Mouse (Mus musculus): Measurements from ENCODE around the gene Fam50b. TPM values are rescaled to one million over a fixed set of nuclear protein-coding genes. Genes with fewer than 3 reads are reported as not detected.

The Fam50b gene
- total and polyA plus RNA-seq, 3 experiments = not detected

DNA sequence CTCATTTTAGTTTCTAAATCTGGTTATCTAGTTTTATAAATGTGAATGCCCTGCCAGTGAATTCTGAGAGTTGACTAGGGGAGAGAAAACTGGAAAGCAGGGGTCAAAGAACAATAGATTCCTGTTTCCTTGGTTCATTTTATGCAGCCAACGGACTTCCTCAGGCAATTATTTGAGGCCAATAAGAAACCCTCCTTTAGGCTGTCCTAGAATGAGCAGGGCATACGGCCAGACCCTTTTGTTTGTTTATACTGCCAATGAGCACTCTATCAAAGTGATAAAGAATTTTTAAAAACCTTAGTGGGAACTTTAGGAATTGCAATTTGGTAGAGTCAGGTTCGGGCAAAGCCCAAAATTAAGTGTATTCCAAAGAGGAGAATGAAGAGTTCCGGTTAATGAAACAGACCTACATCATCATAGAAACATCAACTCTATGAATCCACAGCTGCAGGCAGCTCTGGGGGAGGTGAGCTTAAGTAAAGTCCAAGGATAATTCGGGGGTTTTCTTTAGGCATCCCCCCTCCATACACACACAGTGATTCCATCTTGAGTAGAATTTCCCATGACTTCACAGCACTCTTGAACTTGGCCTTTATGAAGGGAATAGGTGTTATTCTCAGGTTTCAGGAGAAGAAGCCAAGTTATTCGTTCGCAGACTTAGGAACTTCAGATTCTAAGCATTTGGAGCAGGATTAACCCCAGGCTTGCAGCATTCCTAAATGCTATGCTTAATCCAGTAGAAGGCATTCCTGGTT lies 46.4 kb downstream of the Fam50b start:
- Histone ChIP-seq H3K4me1 (ENCODE audit: control insufficient read depth in 1 of 2, insufficient read depth in 2 of 2, low read length in 2 of 2) (no peaks in the 10 kb centered on the region), H3K27ac (ENCODE audit: control insufficient read depth, low read depth, low read length) (no peak overlapping the region), H3K79me2 (ENCODE audit: control insufficient read depth, insufficient read depth, low read length, poor library complexity) (no peaks in the 10 kb centered on the region), H3K4me3 (ENCODE audit: control insufficient read depth in 1 of 2, insufficient read depth in 1 of 2, low read depth in 2 of 2, low read length in 2 of 2) (no peak overlapping the region), H3K36me3 (ENCODE audit: control insufficient read depth in 1 of 2, insufficient read depth in 2 of 2, low read length in 2 of 2) (no peaks in the 10 kb centered on the region), H3K27me3 (ENCODE audit: control insufficient read depth in 1 of 2, insufficient read depth in 2 of 2, low read length in 2 of 2) (peaks cover 2 to 4% of the 10 kb centered on the region in 2 experiments; a peak in 3 of 4 replicates), H3K9me3 (replicated peaks; ENCODE audit: insufficient read depth, low read length) (no peaks in the 10 kb centered on the region), H3K9ac (ENCODE audit: control insufficient read depth, low read depth, low read length, poor library complexity, severe bottlenecking) (no peak overlapping the region)
- TF ChIP-seq NRF1 (IDR thresholded peaks at IDR 0.05; ENCODE audit: insufficient read depth, low read depth, low read length, poor library complexity, severe bottlenecking) (no peak), CHD1 (IDR thresholded peaks at IDR 0.05; ENCODE audit: low read depth, low read length) (no peak), POLR2AphosphoS2 (IDR thresholded peaks at IDR 0.05; ENCODE audit: low read length) (no peak), POLR2AphosphoS5 (IDR thresholded peaks at IDR 0.05; ENCODE audit: borderline replicate concordance, low read depth, low read length) (no peak)
- DNase-seq (ENCODE audit: low read depth, low spot score) = no peak

DNA sequence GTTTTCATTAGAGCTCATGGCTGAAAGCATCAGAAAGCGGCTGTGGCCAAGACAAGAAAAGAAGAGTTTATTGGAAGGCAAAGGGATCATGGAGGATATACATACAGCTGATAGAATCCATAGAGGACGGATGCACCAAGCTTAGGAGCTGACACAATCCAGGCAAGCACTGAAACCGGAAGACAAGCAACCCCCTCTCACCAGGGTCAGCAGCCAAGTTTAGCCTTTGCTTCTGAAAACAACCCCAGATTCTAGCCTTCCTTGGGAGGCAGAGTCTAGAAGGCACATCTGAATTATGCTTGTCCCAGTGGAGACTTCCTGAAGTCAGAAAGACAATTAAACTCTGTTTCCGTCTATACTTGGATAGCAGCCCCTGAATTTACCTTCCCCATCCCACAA lies 47.0 kb downstream of the Fam50b start:
- Histone ChIP-seq H3K4me1 (ENCODE audit: control insufficient read depth in 1 of 2, insufficient read depth in 2 of 2, low read length in 2 of 2) (no peaks in the 10 kb centered on the region), H3K9ac (ENCODE audit: control insufficient read depth, low read depth, low read length, poor library complexity, severe bottlenecking) (no peak overlapping the region), H3K27ac (ENCODE audit: control insufficient read depth, low read depth, low read length) (no peak overlapping the region), H3K27me3 (ENCODE audit: control insufficient read depth in 1 of 2, insufficient read depth in 2 of 2, low read length in 2 of 2) (peaks cover 2 to 4% of the 10 kb centered on the region in 2 experiments; a peak in 3 of 4 replicates), H3K79me2 (ENCODE audit: control insufficient read depth, insufficient read depth, low read length, poor library complexity) (no peaks in the 10 kb centered on the region), H3K36me3 (ENCODE audit: control insufficient read depth in 1 of 2, insufficient read depth in 2 of 2, low read length in 2 of 2) (no peaks in the 10 kb centered on the region), H3K4me3 (ENCODE audit: control insufficient read depth in 1 of 2, insufficient read depth in 1 of 2, low read depth in 2 of 2, low read length in 2 of 2) (no peak overlapping the region), H3K9me3 (replicated peaks; ENCODE audit: insufficient read depth, low read length) (no peaks in the 10 kb centered on the region)
- no peak for TF ChIP-seq TBP (IDR thresholded peaks at IDR 0.05; ENCODE audit: low read depth, low read length)
- TF ChIP-seq POLR2AphosphoS2 (IDR thresholded peaks at IDR 0.05; ENCODE audit: low read length) = no peak
- TF ChIP-seq MYB (IDR thresholded peaks at IDR 0.05; ENCODE audit: low read depth, low read length) = no peak
- TF ChIP-seq ZC3H11A (IDR thresholded peaks at IDR 0.05; ENCODE audit: low read depth, low read length) = no peak
- TF ChIP-seq JUND (IDR thresholded peaks at IDR 0.05; ENCODE audit: low read depth, low read length) = no peak
- TF ChIP-seq MYC (IDR thresholded peaks at IDR 0.05; ENCODE audit: low read depth, low read length) = no peak
- TF ChIP-seq SIN3A (IDR thresholded peaks at IDR 0.05; ENCODE audit: low read length) = no peak
- no peak for DNase-seq (ENCODE audit: low read depth, low spot score)

GRCm38 (mm10) chr13:34784818-34785217 lies 50.2 kb downstream of the Fam50b start:
- Histone ChIP-seq H3K27me3 (ENCODE audit: control insufficient read depth in 1 of 2, insufficient read depth in 2 of 2, low read length in 2 of 2) (peaks cover 0 to 4% of the 10 kb centered on the region in 2 experiments; a peak in 2 of 4 replicates), H3K4me3 (ENCODE audit: control insufficient read depth in 1 of 2, insufficient read depth in 1 of 2, low read depth in 2 of 2, low read length in 2 of 2) (no peak overlapping the region), H3K4me1 (ENCODE audit: control insufficient read depth in 1 of 2, insufficient read depth in 2 of 2, low read length in 2 of 2) (no peaks in the 10 kb centered on the region), H3K27ac (ENCODE audit: control insufficient read depth, low read depth, low read length) (no peak overlapping the region), H3K36me3 (ENCODE audit: control insufficient read depth in 1 of 2, insufficient read depth in 2 of 2, low read length in 2 of 2) (no peaks in the 10 kb centered on the region), H3K9ac (ENCODE audit: control insufficient read depth, low read depth, low read length, poor library complexity, severe bottlenecking) (no peak overlapping the region), H3K79me2 (ENCODE audit: control insufficient read depth, insufficient read depth, low read length, poor library complexity) (no peaks in the 10 kb centered on the region), H3K9me3 (replicated peaks; ENCODE audit: insufficient read depth, low read length) (no peaks in the 10 kb centered on the region)
- DNase-seq (ENCODE audit: low read depth, low spot score) = peak; percentile 17
- TF ChIP-seq JUND (IDR thresholded peaks at IDR 0.05; ENCODE audit: low read depth, low read length) (no peak), SMC3 (IDR thresholded peaks at IDR 0.05; ENCODE audit: low read depth, low read length) (no peak)

Measured in MEL (cell line).